ENCODE assay signal across 21 mouse cellular contexts in the genomic region with DNA sequence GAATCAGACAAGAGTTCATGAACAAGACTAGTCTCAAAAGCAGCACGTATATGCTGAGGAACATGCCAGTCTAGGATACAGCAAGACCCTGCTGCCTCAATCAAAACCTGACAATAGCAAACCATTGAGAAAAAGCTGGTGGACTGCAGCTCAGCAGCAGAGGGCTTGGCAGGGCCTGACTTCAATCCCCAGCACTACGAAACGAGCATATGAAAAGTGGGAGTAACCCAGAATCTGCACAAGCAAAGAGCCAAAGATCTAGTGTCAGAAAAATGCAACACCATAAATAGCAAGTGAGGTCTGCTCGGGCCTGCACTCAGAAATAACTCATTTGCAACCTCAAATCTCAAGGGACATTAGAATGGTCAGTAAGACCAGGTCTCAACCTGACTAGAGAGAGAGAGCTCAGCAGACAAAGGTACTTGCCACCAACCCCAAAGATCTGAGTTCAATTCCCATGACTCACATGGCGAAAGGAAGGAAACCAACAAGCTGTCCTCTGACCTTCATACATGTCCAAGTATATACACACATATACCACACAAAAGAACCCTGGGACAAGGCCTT.
"Had no signal": no experiment of that assay in that cellular context is flagged by ENCODE, and none has a peak within 500 bp of the region (broad histone marks: within the 10 kb centered on the region; RNA-seq: fewer than 3 reads in every experiment).

No protein-coding gene starts in this region.

- ATAC-seq: liver, embryonic 12.5 days; midbrain, embryonic 13.5 days; midbrain, embryonic 16.5 days had no signal

- DNase-seq: kidney, adult 8-10 months; kidney, postnatal 10 days; kidney, postnatal 36 days; liver; lung, adult 18-20 months; lung, postnatal 10 days; lung, postnatal 36 days; right cerebral cortex, postnatal 4 days; thymus, adult 2 months; thymus, postnatal 14 days had no signal

- H3K9me3 ChIP-seq: kidney, embryonic 15.5 days; limb, embryonic 10.5 days; limb, embryonic 13.5 days; liver, embryonic 12.5 days; liver, embryonic 15.5 days; lung, embryonic 15.5 days; megakaryocyte, embryonic 14.5 days; midbrain, embryonic 10.5 days; midbrain, embryonic 13.5 days had no signal

- H3K27me3 ChIP-seq: kidney, embryonic 15.5 days; limb, embryonic 13.5 days; liver, embryonic 12.5 days; liver, embryonic 15.5 days; lung, embryonic 15.5 days; megakaryocyte, embryonic 14.5 days; midbrain, embryonic 13.5 days had no signal

- H3K9ac ChIP-seq: kidney, embryonic 15.5 days; limb, embryonic 13.5 days; liver, embryonic 12.5 days; liver, embryonic 15.5 days; lung, embryonic 15.5 days had no signal

- H3K4me3 ChIP-seq: kidney, embryonic 15.5 days; limb, embryonic 10.5 days; limb, embryonic 13.5 days; liver, embryonic 12.5 days; liver, embryonic 15.5 days; lung, embryonic 15.5 days; megakaryocyte, embryonic 14.5 days; midbrain, embryonic 10.5 days; midbrain, embryonic 13.5 days had no signal

- H3K27ac ChIP-seq: kidney, embryonic 15.5 days; limb, embryonic 10.5 days; limb, embryonic 13.5 days; liver, embryonic 12.5 days; liver, embryonic 15.5 days; lung, embryonic 15.5 days; midbrain, embryonic 10.5 days; midbrain, embryonic 13.5 days; stomach, postnatal 0 days had no signal

- H3K4me2 ChIP-seq: kidney, embryonic 15.5 days; limb, embryonic 13.5 days; liver, embryonic 12.5 days; liver, embryonic 15.5 days; lung, embryonic 15.5 days; midbrain, embryonic 13.5 days had no signal
